Mouse (Mus musculus): Measurements from ENCODE around the gene Rad54l.

Rad54l gene

GRCm38 (mm10) chr4:116123602-116124519 lies at the start of gene Rad54l, which contains the start of gene Pomgnt1:
TSS of gene Rad54l (minus strand) at chr4:116123690.
TSS of gene Pomgnt1 (plus strand) at chr4:116123840.
- DNase-seq (ENCODE audit: low read depth, low spot score), result peak; percentile 98

DNA sequence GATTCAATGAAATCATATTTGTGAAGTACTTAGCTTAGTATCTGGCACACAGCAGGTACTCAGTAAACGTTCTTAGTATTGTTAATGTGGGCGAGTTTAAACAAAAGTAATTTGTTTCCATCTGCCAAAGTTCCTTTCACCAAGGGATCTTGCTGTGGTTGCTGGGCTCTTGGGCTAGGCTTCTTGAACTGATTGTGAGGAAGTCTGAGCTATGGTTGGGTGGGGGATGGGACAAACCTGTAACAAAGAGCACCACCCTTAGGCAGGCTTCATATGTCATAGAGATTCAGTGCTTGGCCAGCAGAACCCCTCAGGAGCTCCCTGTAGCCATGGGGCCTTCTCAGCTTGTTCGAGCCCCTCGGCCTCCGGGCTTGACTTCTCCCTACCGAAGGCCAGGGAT lies 49.6 kb upstream of the Rad54l start, which contains the start of the genes 1700042G07Rik and Gm49337:
Gene 1700042G07Rik (plus strand): TSS at position 301 of the 400 bp plus-strand sequence.
Gene Gm49337 (plus strand): TSS at position 313 of the 400 bp plus-strand sequence.
- DNase-seq (ENCODE audit: low read depth, low spot score), result no peak

DNA sequence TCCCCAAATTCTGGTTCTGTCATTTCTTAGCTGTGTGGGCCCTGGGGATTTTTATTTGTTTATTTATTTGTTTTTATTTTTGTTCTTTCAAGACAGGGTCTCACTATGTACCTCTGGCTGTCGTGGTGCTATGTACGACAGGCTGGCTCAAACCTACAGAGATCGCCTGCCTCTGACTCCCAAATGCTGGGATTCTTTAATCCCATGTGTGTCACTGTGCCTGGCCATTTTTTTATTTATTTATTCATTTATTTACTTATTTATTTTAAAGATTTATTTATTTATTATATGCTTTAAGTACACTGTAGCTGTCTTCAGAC lies 45.8 kb upstream of the Rad54l start:
- no peak for DNase-seq (ENCODE audit: low read depth, low spot score)

GRCm38 (mm10) chr4:116168617-116169352 lies 45.3 kb upstream of the Rad54l start:
- DNase-seq (ENCODE audit: low read depth, low spot score), result peak; percentile 49

DNA sequence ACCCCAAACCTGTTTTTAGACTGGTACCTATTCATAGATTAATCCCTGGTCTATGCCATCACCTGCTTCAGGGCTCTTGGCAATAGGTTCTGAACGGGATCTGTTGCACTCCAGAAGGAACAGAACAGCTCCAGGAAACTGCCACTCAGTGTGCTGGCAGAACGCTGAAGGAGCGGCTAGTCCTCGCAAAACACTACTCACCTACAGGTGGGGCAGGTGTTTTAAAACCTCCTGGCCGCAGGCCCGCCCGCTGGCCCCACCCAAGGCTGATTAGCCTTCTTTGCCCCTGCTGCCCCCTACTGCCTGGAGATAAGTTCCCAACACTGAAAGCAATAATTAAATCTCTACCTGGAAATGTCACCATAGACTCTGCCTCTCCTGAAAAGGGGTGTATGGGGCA lies 43.9 kb upstream of the Rad54l start, which contains the start of gene Tspan1:
Gene Tspan1 (minus strand): TSS at position 198 of the 400 bp plus-strand sequence.
- peak; percentile 46 for DNase-seq (ENCODE audit: low read depth, low spot score)

- no peak for DNase-seq (ENCODE audit: low read depth, low spot score)
These were observed 42.4 kb upstream of the Rad54l start for GRCm38 (mm10) chr4:116165708-116166407.

DNA sequence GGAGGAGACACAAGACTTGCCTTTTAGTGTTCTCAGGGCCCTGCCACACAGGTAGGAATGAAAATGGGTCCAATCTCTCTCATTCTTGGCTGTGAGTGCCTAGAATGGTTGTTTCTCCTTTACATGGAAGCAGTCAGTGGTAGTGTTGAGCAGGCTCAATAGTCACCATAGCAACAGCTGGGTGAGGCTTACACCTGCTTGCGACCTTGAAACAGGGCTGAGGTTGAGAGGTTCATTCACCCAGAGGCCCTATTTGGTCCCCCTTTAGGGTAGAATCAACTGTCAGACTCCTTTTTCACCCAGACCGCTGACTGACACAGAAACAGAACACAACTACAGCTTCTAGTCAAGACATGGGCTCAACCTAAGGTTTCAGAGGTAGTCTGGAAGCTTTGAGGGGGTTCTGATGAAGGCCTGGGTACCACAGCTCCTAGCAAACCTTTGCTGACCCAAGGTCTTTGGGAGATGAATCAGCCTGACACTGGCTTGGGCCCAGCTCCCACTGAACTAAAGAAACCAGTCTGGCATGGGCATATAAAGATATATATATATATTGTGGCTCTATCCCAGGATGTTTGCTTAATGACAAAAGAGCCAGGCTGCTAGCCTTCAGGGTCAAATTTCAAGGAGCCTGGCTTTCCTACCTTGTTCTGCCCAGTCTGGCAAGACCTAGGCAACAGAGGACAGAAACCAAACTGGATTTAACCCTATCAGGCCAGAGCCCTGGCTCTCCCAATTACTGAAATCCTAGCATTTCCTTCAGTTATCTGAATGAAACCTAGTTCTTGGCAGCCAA lies 41.5 kb upstream of the Rad54l start:
- no peak for DNase-seq (ENCODE audit: low read depth, low spot score)

DNA sequence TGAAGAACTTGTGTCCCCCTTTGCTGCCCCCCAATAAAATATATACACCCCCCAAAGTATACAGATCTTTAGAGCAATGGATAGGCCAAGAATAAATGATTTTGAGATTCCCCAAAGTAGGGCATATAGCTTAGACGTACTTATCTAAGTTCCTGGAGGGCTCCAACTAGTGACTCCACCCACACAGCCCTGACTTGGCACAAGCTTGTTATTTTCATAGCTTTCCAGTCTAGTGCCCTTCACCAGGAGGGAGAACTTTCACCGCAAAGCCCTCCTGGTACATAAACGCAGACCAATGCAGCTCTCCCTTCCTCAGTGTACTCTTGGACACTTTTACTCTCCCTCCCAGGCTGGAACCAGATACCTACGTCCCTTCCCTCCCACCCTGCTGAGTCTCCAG lies 38.7 kb upstream of the Rad54l start:
- no peak for DNase-seq (ENCODE audit: low read depth, low spot score)

GRCm38 (mm10) chr4:116160769-116161168 lies 37.3 kb upstream of the Rad54l start:
- DNase-seq (ENCODE audit: low read depth, low spot score), result no peak

DNA sequence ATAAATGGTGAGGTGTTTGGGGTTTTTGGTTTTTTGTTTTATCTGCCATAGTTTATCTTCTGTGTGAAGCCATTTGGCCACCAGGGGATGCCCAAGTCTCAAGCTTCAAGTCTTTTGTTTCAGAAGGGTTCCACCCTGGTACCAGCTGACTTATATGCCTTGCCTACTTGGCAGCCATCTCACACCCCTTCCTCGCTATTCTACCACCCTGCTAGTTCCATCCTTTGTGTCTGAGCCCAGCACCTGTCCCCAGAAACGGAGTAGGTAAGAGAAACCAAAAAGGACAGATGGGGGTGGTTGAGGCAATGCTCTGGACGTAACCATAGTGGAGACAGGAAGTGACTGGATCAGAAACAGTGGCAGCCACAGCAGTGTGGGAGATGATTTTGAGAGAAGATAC lies 36.4 kb upstream of the Rad54l start:
- peak; percentile 56 for DNase-seq (ENCODE audit: low read depth, low spot score)

- no peak for DNase-seq (ENCODE audit: low read depth, low spot score)
These were observed 34.4 kb upstream of the Rad54l start for GRCm38 (mm10) chr4:116157882-116158281.

GRCm38 (mm10) chr4:116152702-116153101 lies 29.2 kb upstream of the Rad54l start:
- no peak for DNase-seq (ENCODE audit: low read depth, low spot score)

DNA sequence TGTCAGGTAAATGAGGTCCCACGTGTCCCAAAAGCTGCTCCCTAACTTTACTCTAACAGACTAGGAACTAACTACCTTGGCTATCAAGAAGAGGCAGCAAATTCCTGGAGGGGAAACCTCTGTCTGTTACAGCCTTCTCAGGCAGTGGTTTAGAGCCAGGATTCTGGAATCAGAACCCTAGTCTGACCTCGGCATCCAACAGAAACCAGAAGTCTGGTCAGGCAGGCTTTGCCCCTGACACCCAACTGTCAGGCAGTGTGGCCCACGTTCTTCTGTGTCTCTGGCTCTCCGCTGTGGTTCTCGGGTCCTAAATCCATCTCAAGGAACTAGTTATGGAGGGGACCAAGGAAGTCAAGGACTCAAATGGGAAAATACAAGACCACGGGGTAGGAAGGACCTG lies 27.7 kb upstream of the Rad54l start, which contains the start of gene Lurap1:
Gene Lurap1 (minus strand): TSS at position 101 of the 400 bp plus-strand sequence.
- no peak for DNase-seq (ENCODE audit: low read depth, low spot score)

- no peak for DNase-seq (ENCODE audit: low read depth, low spot score)
These were observed 27.4 kb upstream of the Rad54l start for GRCm38 (mm10) chr4:116150862-116151221.

DNA sequence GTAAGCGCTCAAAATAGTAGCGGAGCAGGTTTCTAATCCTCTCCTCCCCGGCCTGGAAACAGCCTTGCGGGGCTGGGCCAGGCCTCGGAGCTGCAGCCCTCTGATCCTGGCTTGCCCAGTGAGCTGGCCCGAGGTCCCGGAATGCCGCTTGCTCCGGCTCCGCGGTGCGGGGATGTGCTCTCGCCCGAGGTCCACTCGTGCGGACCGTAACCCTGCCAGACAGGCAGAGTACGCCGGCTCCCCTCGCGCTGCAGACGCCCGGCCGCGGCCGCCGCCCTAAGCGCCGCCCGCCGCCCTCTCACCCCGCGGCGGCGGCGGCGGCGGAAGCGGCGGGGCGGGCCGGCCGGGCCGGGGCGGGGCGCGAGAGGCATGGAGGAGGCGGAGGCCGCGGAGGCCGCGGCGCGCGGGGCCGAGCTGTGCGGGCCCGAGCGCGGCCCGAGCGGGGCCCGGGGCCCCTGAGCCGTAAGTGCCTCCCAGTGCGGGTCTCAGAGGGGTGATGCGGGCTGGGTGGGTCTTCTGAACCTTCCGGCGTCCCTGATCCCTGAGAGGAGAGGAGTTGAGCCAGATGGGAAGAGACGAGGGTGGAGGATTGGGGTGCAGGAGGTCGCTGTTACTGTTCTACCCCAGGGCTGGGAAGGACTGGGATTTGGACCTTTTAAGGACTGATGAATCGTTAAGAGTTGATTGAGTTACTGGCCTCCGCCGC lies 26.8 kb upstream of the Rad54l start:
- DNase-seq (ENCODE audit: low read depth, low spot score), result no peak

- no peak for DNase-seq (ENCODE audit: low read depth, low spot score)
These were observed 26.3 kb upstream of the Rad54l start for GRCm38 (mm10) chr4:116149812-116150155.

- DNase-seq (ENCODE audit: low read depth, low spot score), result peak; percentile 43
These were observed 20.6 kb upstream of the Rad54l start for GRCm38 (mm10) chr4:116143891-116144717.

GRCm38 (mm10) chr4:116143317-116143811 lies 19.9 kb upstream of the Rad54l start:
- no peak for DNase-seq (ENCODE audit: low read depth, low spot score)

GRCm38 (mm10) chr4:116142269-116142668 lies 18.8 kb upstream of the Rad54l start:
- DNase-seq (ENCODE audit: low read depth, low spot score), result no peak

Data from ES-CJ7 (cell line).